Mouse (Mus musculus) neural tube, embryonic 11.5 days (tissue): ENCODE results near the gene Fam57b. TPM values are rescaled to one million over a fixed set of nuclear protein-coding genes. Genes with fewer than 3 reads are reported as not detected.
A peak's percentile ranks its signal among the peaks of the same experiment; 100 is the strongest.

Experiments
- ATAC-seq: fragments of 200-750 bp; cut with Nextera tagmentation; 2 replicates; pipeline ENCODE4 v1.8.0; 2017; ENCODE audit warnings: moderate number of reproducible peaks, mild to moderate bottlenecking, moderate TSS enrichment, moderate library complexity; ENCODE audit not compliant: insufficient read depth, low FRiP score, low TSS enrichment
- DNase-seq: peaks from one replicate; pipeline ENCODE4 v3.0.0-alpha.2; 2015; ENCODE audit warnings: low spot score
- H3K27ac ChIP-seq: fragments of 300-500 bp; sonication (generic); 2 replicates; pipeline ENCODE4 v1.5.1; 2014; ENCODE audit warnings: low read depth, mild to moderate bottlenecking, low read length
- H3K27me3 ChIP-seq: fragments of 300-500 bp; sonication (generic); 2 replicates; pipeline ENCODE4 v1.6.1; 2014; ENCODE audit warnings: mild to moderate bottlenecking, low read length, mixed read lengths; ENCODE audit not compliant: control insufficient read depth, insufficient read depth
- H3K36me3 ChIP-seq: fragments of 300-500 bp; sonication (generic); 2 replicates; pipeline ENCODE4 v1.6.1; 2014; ENCODE audit warnings: mild to moderate bottlenecking, low read length, moderate library complexity, mixed read lengths; ENCODE audit not compliant: control insufficient read depth, insufficient read depth
- H3K4me1 ChIP-seq: fragments of 300-500 bp; sonication (generic); 2 replicates; pipeline ENCODE4 v1.6.1; 2014; ENCODE audit warnings: low read length, mixed read lengths; ENCODE audit not compliant: control insufficient read depth, insufficient read depth
- H3K4me2 ChIP-seq: fragments of 300-500 bp; sonication (generic); 2 replicates; pipeline ENCODE4 v1.6.1; 2014; ENCODE audit warnings: low read depth, mild to moderate bottlenecking, moderate library complexity
- H3K4me3 ChIP-seq: fragments of 300-500 bp; sonication (generic); 2 replicates; pipeline ENCODE4 v1.5.1; 2014; ENCODE audit warnings: low read depth, low read length
- H3K9ac ChIP-seq: fragments of 300-500 bp; sonication (generic); 2 replicates; pipeline ENCODE4 v1.6.1; 2014; ENCODE audit warnings: mild to moderate bottlenecking, low read length
- H3K9me3 ChIP-seq: fragments of 300-500 bp; sonication (generic); 2 replicates; pipeline ENCODE4 v1.6.1; 2016; ENCODE audit warnings: low read length; ENCODE audit not compliant: control insufficient read depth
- WGBS: fragments of 180-500 bp; shearing (Covaris S2); extraction: QIAGEN DNeasy Blood & Tissue Kit; methylation state at CpG from one replicate; pipeline ENCODE4 v1.1.7; 2014; 5-methylcytosine and 5-hydroxymethylcytosine counted together
- polyA plus RNA-seq: library from polyadenylated mRNA; unstranded; fragments of >200 nt; fragmentation: Nextera tagmentation; extraction: Ambion mirVana; gene quantifications from 2 replicates; pipeline ENCODE4 v1.2.1, GENCODE M21; 2014

Gene Fam57b
- polyA plus RNA-seq, 1 experiment from 2014 or later = 14.4 TPM

- DNase-seq (peak; percentile 96), ATAC-seq (peak; percentile 81)
- Histone ChIP-seq H3K4me2 (peak within 1 kb of the TSS; percentile 85), H3K4me3 (peak within 1 kb of the TSS; percentile 60), H3K27me3 (no peaks in the 10 kb centered on the region), H3K4me1 (peaks cover 22% of the 10 kb centered on the region), H3K27ac (peak within 1 kb of the TSS; percentile 78), H3K9ac (peak within 1 kb of the TSS; percentile 70), H3K36me3 (peaks cover 13% of the 10 kb centered on the region), H3K9me3 (no peaks in the 10 kb centered on the region)
- 2% methylated on average over 42 of the region's 42 CpGs for WGBS
Observed at GRCm38 (mm10) chr7:126861429-126862130, 64.1 kb downstream of the Fam57b start, which contains the start of gene Hirip3. Hirip3 (plus strand) TSS chr7:126861972.

DNA sequence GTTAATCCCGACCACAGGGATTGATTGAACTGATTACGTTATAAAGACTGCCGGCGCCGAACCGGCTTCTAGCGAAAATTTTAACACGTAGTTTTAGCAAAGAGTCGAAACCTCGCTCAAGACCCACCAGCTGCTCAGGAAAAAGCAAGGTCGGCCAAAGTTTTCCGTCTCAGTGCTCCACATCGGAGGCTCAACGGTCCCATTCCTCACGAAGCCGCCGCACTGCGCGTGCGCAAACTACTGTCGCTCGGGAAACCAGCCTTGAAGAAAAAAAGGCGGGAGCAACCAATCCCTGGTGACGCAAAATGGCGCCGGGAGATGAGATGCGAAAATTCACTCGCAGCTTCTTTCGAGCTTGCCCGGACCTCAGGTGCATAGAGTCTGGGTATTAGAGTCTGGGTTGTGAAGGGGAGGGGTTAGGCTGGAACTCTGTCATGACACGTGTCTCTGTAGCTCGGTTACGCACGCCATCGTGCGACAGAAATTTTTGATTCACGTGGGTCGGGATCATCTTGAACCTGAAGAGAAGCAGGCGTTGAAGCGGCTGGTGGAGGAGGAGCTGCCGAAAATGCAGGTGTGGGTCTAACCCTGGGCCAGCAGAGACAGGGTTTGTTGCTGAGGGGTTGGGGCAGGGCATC lies 64.8 kb downstream of the Fam57b start, which contains the start of gene Ino80e:
Ino80e (minus strand) TSS at position 231 of the 638 bp plus-strand sequence.
- no peaks in the 10 kb centered on the region for H3K9me3 ChIP-seq
- H3K9ac ChIP-seq = peak within 1 kb of the TSS; percentile 70
- peak within 1 kb of the TSS; percentile 60 for H3K4me3 ChIP-seq
- H3K4me2 ChIP-seq = peak within 1 kb of the TSS; percentile 85
- peak; percentile 97 for DNase-seq
- under 1% methylated on average over 41 of the region's 41 CpGs for WGBS
- H3K27me3 ChIP-seq = no peaks in the 10 kb centered on the region
- H3K27ac ChIP-seq = peak within 1 kb of the TSS; percentile 78
- H3K36me3 ChIP-seq = peaks cover 15% of the 10 kb centered on the region
- H3K4me1 ChIP-seq = peaks cover 22% of the 10 kb centered on the region
- peak; percentile 56 for ATAC-seq

DNA sequence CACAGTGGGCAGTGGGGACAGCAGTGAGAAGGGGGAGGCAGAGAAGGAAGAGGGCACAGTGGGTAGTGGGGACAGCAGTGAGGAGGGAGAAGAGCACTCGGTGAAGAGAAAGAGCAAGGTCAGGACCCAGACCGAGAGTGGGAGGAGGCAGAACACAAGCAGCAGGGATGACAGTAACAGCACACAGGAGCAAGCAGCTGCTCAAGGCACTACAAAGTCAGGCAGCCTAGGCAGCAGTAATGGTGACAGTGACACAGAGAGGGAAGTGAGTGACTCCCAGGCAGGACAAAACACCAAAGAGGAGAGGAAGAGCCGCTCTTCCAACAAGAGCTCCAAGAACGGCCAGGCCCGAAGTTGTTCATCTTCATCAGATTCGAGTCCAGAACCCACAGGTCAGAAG lies 66.3 kb downstream of the Fam57b start:
- 69% methylated on average over 6 of the region's 6 CpGs for WGBS
- no peaks in the 10 kb centered on the region for H3K9me3 ChIP-seq
- H3K36me3 ChIP-seq = peaks cover 18% of the 10 kb centered on the region

GRCm38 (mm10) chr7:126867534-126867933 lies 70.1 kb downstream of the Fam57b start:
- peaks cover 44% of the 10 kb centered on the region for H3K36me3 ChIP-seq
- H3K9me3 ChIP-seq = no peaks in the 10 kb centered on the region
- no peak overlapping the region for H3K4me3 ChIP-seq
- 88% methylated on average over 2 of the region's 2 CpGs for whole genome bisulfite sequencing
- no peak overlapping the region for H3K27ac ChIP-seq
- H3K27me3 ChIP-seq = no peaks in the 10 kb centered on the region
- no peak overlapping the region for H3K9ac ChIP-seq
- H3K4me1 ChIP-seq = peaks cover 17% of the 10 kb centered on the region
- DNase-seq (no peak), ATAC-seq (no peak)
- no peak overlapping the region for H3K4me2 ChIP-seq

More for the DNA sequence above, 66.3 kb downstream of the Fam57b start:
- H3K9ac ChIP-seq = peak overlapping the region; percentile 70
- H3K4me3 ChIP-seq = peak overlapping the region; percentile 60; the same call in 1 of the 2 replicates
- peaks cover 22% of the 10 kb centered on the region for H3K4me1 ChIP-seq
- DNase-seq (no peak), ATAC-seq (no peak)
- H3K27me3 ChIP-seq = no peaks in the 10 kb centered on the region
- H3K27ac ChIP-seq = 0 out of 2 replicates have a peak overlapping the region, but pooled peaks have one; percentile 14
- H3K4me2 ChIP-seq = peak overlapping the region; percentile 85

DNA sequence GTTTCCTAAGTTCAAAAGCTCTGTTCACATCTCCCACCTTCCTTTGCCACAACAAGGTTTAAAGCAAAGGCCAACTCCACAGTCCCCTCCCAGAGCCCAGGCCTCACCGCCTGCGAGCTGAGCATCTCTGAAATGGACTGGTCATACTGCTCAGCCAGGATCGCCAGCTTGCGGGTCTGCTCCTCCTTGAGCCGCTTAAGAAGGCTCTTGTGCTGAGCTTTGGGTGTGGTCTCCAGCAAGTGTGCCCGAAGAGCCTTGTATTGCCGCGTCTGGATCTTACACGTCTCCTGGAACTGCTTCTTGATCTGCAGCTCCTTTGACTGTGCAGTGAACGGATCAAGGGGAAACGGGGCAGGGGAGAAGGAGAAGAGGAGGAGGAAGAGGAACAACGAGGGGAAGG lies 70.5 kb downstream of the Fam57b start:
- WGBS = 92% methylated on average over 12 of the region's 12 CpGs
- Histone ChIP-seq H3K4me1 (peaks cover 13% of the 10 kb centered on the region), H3K9ac (no peak overlapping the region), H3K9me3 (no peaks in the 10 kb centered on the region), H3K4me2 (no peak overlapping the region), H3K27ac (no peak overlapping the region), H3K27me3 (no peaks in the 10 kb centered on the region), H3K4me3 (no peak overlapping the region), H3K36me3 (peaks cover 47% of the 10 kb centered on the region)
- no peak for ATAC-seq
- DNase-seq = no peak

- Histone ChIP-seq H3K9ac (no peak overlapping the region), H3K4me1 (no peaks in the 10 kb centered on the region), H3K27me3 (no peaks in the 10 kb centered on the region), H3K36me3 (peaks cover 55% of the 10 kb centered on the region), H3K27ac (no peak overlapping the region), H3K4me3 (no peak overlapping the region), H3K9me3 (no peaks in the 10 kb centered on the region), H3K4me2 (no peak overlapping the region)
- WGBS = 93% methylated on average over 23 of the region's 23 CpGs
- DNase-seq (no peak), ATAC-seq (no peak)
Observed at GRCm38 (mm10) chr7:126869780-126870519, 72.5 kb downstream of the Fam57b start.

GRCm38 (mm10) chr7:126870520-126870891 lies 73.0 kb downstream of the Fam57b start:
- Histone ChIP-seq H3K9ac (no peak overlapping the region), H3K27ac (no peak overlapping the region), H3K36me3 (peaks cover 58% of the 10 kb centered on the region), H3K27me3 (no peaks in the 10 kb centered on the region), H3K4me1 (no peaks in the 10 kb centered on the region), H3K4me3 (no peak overlapping the region), H3K4me2 (no peak overlapping the region), H3K9me3 (no peaks in the 10 kb centered on the region)
- ATAC-seq (no peak), DNase-seq (no peak)
- 95% methylated on average over 2 of the region's 2 CpGs for WGBS

DNA sequence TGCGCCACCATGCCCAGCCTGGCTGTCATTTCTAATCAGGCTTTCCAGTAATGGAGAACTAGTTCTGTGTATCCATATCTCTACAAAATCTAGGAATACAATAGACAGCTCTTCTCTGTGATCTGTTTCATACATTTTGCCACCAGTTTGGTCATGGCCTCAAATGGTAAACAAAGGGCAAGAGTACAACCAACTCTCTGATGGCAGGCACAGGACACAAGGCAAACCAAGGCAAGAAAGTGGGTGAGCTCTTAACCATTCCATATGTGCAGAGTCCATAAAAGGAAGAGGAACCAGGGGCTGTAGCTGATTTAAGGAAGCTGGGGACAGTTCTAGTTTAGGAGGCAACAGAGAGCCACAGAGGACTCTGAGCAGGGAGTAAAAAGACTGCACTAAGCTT lies 79.8 kb downstream of the Fam57b start:
- no peak for ATAC-seq
- H3K9ac ChIP-seq = no peak overlapping the region
- H3K9me3 ChIP-seq = no peaks in the 10 kb centered on the region
- H3K27ac ChIP-seq = no peak overlapping the region
- no peak for DNase-seq
- no peak overlapping the region for H3K4me2 ChIP-seq
- WGBS = 94% methylated on average over 1 of the region's 1 CpGs
- peaks cover 44% of the 10 kb centered on the region for H3K36me3 ChIP-seq
- peaks cover 8% of the 10 kb centered on the region; the same call in 1 of the 2 replicates for H3K4me1 ChIP-seq
- H3K27me3 ChIP-seq = no peaks in the 10 kb centered on the region
- H3K4me3 ChIP-seq = no peak overlapping the region
